Mouse (Mus musculus) adipocyte (in vitro differentiated cells): Measurements from ENCODE around the gene Gcsh.
A peak's percentile ranks its signal among the peaks of the same experiment; 100 is the strongest.

Experiments
- DNase-seq: peaks from one replicate; pipeline ENCODE4 v3.0.0-alpha.2; 2016; ENCODE audit warnings: low spot score

Gene Gcsh

GRCm38 (mm10) chr8:116978052-116978451, 15.3 kb downstream of the Gcsh start:
- DNase-seq: no peak

- DNase-seq: no peak
Measured at GRCm38 (mm10) chr8:116975606-116976005, 17.7 kb downstream of the Gcsh start.

GRCm38 (mm10) chr8:116975066-116975465, 18.3 kb downstream of the Gcsh start:
- DNase-seq: no peak

- peak; percentile 55 for DNase-seq
Measured at GRCm38 (mm10) chr8:116969531-116969930, 23.8 kb downstream of the Gcsh start.

GRCm38 (mm10) chr8:116954415-116954814, 38.9 kb downstream of the Gcsh start:
- no peak for DNase-seq

GRCm38 (mm10) chr8:116952428-116952827, 40.9 kb downstream of the Gcsh start:
- DNase-seq: no peak

GRCm38 (mm10) chr8:116951778-116952177, 41.6 kb downstream of the Gcsh start:
- DNase-seq: no peak

GRCm38 (mm10) chr8:116951369-116951768, 42.0 kb downstream of the Gcsh start:
- DNase-seq: peak; percentile 48

- no peak for DNase-seq
Measured at GRCm38 (mm10) chr8:116947589-116947988, 45.7 kb downstream of the Gcsh start.

GRCm38 (mm10) chr8:116946851-116947250, 46.5 kb downstream of the Gcsh start:
- DNase-seq: no peak

GRCm38 (mm10) chr8:116946268-116946838, 47.0 kb downstream of the Gcsh start:
- DNase-seq: no peak

- no peak for DNase-seq
Measured at GRCm38 (mm10) chr8:116945169-116945910, 48.0 kb downstream of the Gcsh start.

GRCm38 (mm10) chr8:116944385-116944696, 49.0 kb downstream of the Gcsh start:
- DNase-seq: no peak

- DNase-seq: peak; percentile 44
Measured at GRCm38 (mm10) chr8:116943555-116944384, 49.6 kb downstream of the Gcsh start.

- DNase-seq: peak; percentile 88
Measured at GRCm38 (mm10) chr8:116943161-116943554, 50.2 kb downstream of the Gcsh start, which contains the start of gene Atmin. Gene Atmin, plus strand, starts transcription at chr8:116943393.

GRCm38 (mm10) chr8:116942284-116943058, 50.9 kb downstream of the Gcsh start:
- DNase-seq: peak; percentile 51

- DNase-seq: no peak
Measured at GRCm38 (mm10) chr8:116935506-116935905, 57.8 kb downstream of the Gcsh start.

GRCm38 (mm10) chr8:116934976-116935375, 58.4 kb downstream of the Gcsh start:
- DNase-seq: no peak
